Mouse (Mus musculus): ENCODE data around the gene Tom1. TPM values are rescaled to one million over a fixed set of nuclear protein-coding genes. Genes with fewer than 3 reads are reported as not detected.

The Tom1 gene
- polyA plus RNA-seq, 1 experiment from 2014 or later: 14.4 TPM

GRCm38 (mm10) chr8:75110093-75110492, 76.6 kb downstream of the Tom1 start:
- ATAC-seq (ENCODE audit: low read depth): no peak
- H3K9ac ChIP-seq (ENCODE audit: low read depth, low read length): peak overlapping the region; percentile 76
- peak overlapping the region; percentile 37; the same call in 1 of the 2 replicates for H3K27ac ChIP-seq (ENCODE audit: low read length)
- no peaks in the 10 kb centered on the region for H3K27me3 ChIP-seq (ENCODE audit: control insufficient read depth, insufficient read depth, low read depth, low read length)
- no peaks in the 10 kb centered on the region for H3K9me3 ChIP-seq (replicated peaks; ENCODE audit: control insufficient read depth, low read length)
- peaks cover 18% of the 10 kb centered on the region for H3K4me1 ChIP-seq (ENCODE audit: control insufficient read depth, low read depth, low read length)
- H3K36me3 ChIP-seq (ENCODE audit: control insufficient read depth, insufficient read depth): peaks cover 38% of the 10 kb centered on the region
- WGBS (ENCODE audit: insufficient replicate concordance): 7% methylated on average over 13 of the region's 13 CpGs
- peak overlapping the region; percentile 65 for H3K4me2 ChIP-seq (ENCODE audit: low read depth, low read length)
- peak overlapping the region; percentile 82 for H3K4me3 ChIP-seq (ENCODE audit: low read depth, low read length)

GRCm38 (mm10) chr8:75118505-75118904, 85.0 kb downstream of the Tom1 start:
- Histone ChIP-seq H3K4me3 (ENCODE audit: low read depth, low read length) (no peak overlapping the region), H3K4me1 (ENCODE audit: control insufficient read depth, low read depth, low read length) (no peaks in the 10 kb centered on the region; the same call in 1 of the 2 replicates), H3K4me2 (ENCODE audit: low read depth, low read length) (no peak overlapping the region), H3K36me3 (ENCODE audit: control insufficient read depth, insufficient read depth) (peaks cover 92% of the 10 kb centered on the region), H3K27ac (ENCODE audit: low read length) (no peak overlapping the region), H3K27me3 (ENCODE audit: control insufficient read depth, insufficient read depth, low read depth, low read length) (no peaks in the 10 kb centered on the region), H3K9me3 (replicated peaks; ENCODE audit: control insufficient read depth, low read length) (no peaks in the 10 kb centered on the region), H3K9ac (ENCODE audit: low read depth, low read length) (no peak overlapping the region)
- ATAC-seq (ENCODE audit: low read depth): no peak
- 69% methylated on average over 1 of the region's 1 CpGs for WGBS (ENCODE audit: insufficient replicate concordance)

- 0 out of 2 replicates have a peak, but pooled peaks have one; percentile 14 for ATAC-seq (ENCODE audit: low read depth)
- peaks cover 91% of the 10 kb centered on the region for H3K36me3 ChIP-seq (ENCODE audit: control insufficient read depth, insufficient read depth)
- no peaks in the 10 kb centered on the region for H3K4me1 ChIP-seq (ENCODE audit: control insufficient read depth, low read depth, low read length)
- H3K4me3 ChIP-seq (ENCODE audit: low read depth, low read length): no peak overlapping the region
- no peaks in the 10 kb centered on the region for H3K9me3 ChIP-seq (replicated peaks; ENCODE audit: control insufficient read depth, low read length)
- no peak overlapping the region for H3K27ac ChIP-seq (ENCODE audit: low read length)
- WGBS (ENCODE audit: insufficient replicate concordance): 82% methylated on average over 2 of the region's 2 CpGs
- no peak overlapping the region for H3K9ac ChIP-seq (ENCODE audit: low read depth, low read length)
- H3K4me2 ChIP-seq (ENCODE audit: low read depth, low read length): no peak overlapping the region
- H3K27me3 ChIP-seq (ENCODE audit: control insufficient read depth, insufficient read depth, low read depth, low read length): no peaks in the 10 kb centered on the region
These were observed 85.8 kb downstream of the Tom1 start for GRCm38 (mm10) chr8:75119287-75119686.

Other genes starting within 250 kb of the Tom1 start
- gene Isx, start 160.5 kb upstream of the Tom1 start, polyA plus RNA-seq (2015; fragmentation: Nextera tagmentation; extraction: Ambion mirVana): 0.71 TPM in 1 of 2 replicates, not detected in the other
- gene Hmgxb4, start 40.3 kb upstream of the Tom1 start, polyA plus RNA-seq (2015; fragmentation: Nextera tagmentation; extraction: Ambion mirVana): 7.9 and 8.7 TPM in 2 replicates
- gene Hmox1, start 59.9 kb downstream of the Tom1 start, polyA plus RNA-seq (2015; fragmentation: Nextera tagmentation; extraction: Ambion mirVana): 158 and 159 TPM in 2 replicates
- gene Mcm5, start 75.9 kb downstream of the Tom1 start, polyA plus RNA-seq (2015; fragmentation: Nextera tagmentation; extraction: Ambion mirVana): 130 and 137 TPM in 2 replicates
- 0.11 TPM in 1 of 2 replicates, not detected in the other for gene Rasd2, start 180.2 kb downstream of the Tom1 start, polyA plus RNA-seq (2015; fragmentation: Nextera tagmentation; extraction: Ambion mirVana)

Data from liver, embryonic 16.5 days (tissue).